Mouse (Mus musculus) liver, adult 2 months (tissue): ENCODE data around the gene Prr7.

Experiments used
- CTCF ChIP-seq: fragments of 200-500 bp; IDR thresholded peaks from 2 replicates; pipeline ENCODE4 v1.5.1; 2011; ENCODE audit warnings: low read depth, low read length, control low read depth
- POLR2A ChIP-seq: fragments of 200-500 bp; IDR thresholded peaks from 2 replicates; pipeline ENCODE4 v1.6.1; 2011; ENCODE audit warnings: low read length, control low read depth; ENCODE audit not compliant: insufficient read depth; ENCODE audit errors: extremely low read depth

DNA sequence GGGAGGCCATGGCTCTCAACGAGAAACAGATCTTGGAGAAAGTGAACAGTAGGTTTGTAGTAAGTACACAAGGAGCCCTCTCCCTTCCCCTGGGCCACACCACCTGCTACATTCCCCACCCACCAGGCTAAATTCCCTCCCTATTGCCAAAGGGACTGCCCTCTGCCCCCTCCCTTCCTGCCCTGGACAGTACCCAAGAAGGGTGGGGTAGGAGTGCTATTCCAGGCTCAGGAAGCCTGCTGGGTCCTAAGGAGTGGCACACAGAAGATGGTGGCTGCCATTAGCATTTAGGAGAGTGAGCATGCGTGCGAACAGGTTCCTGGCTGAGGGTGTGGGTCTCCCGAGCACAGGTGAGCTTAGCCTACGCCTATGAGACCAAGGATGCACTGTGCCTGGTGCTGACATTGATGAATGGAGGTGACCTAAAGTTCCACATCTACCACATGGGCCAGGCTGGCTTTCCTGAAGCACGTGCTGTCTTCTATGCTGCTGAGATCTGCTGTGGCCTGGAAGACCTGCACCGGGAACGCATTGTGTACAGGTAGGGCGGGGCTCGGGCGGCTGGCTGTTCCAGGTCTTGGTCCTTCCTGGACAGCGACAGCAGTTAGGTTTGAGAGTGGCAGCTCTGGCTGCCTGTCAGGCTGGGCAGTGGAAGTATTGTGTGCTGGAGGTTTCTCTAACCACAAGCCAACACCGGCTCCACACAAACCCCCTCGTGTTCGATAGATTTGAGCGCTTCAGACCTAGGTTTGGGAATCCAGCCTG, 12.1 kb upstream of the Prr7 start:
- TF ChIP-seq POLR2A (no peak), CTCF (no peak)
